Mouse (Mus musculus) hindbrain, embryonic 10.5 days (tissue): ENCODE results near the gene Nr2e1. TPM values are rescaled to one million over a fixed set of nuclear protein-coding genes. Genes with fewer than 3 reads are reported as not detected.

Experiments used
- DNase-seq: peaks from one replicate; pipeline ENCODE4 v3.0.0-alpha.2; 2017; ENCODE audit warnings: low spot score
- H3K27ac ChIP-seq: fragments of 300-500 bp; sonication (generic); 2 replicates; pipeline ENCODE4 v1.5.1; 2016; ENCODE audit warnings: mild to moderate bottlenecking, moderate library complexity
- H3K27me3 ChIP-seq: fragments of 300-500 bp; sonication (generic); 2 replicates; pipeline ENCODE4 v1.6.1; 2016; ENCODE audit warnings: mild to moderate bottlenecking; ENCODE audit not compliant: poor library complexity, insufficient read depth, severe bottlenecking
- H3K36me3 ChIP-seq: fragments of 300-500 bp; sonication (generic); 2 replicates; pipeline ENCODE4 v1.6.1; 2016; ENCODE audit warnings: mild to moderate bottlenecking, moderate library complexity
- H3K4me1 ChIP-seq: fragments of 300-500 bp; sonication (generic); replicated peaks from 2 replicates; pipeline ENCODE4 v1.6.1; 2016; ENCODE audit warnings: mild to moderate bottlenecking
- H3K4me3 ChIP-seq: fragments of 300-500 bp; sonication (generic); 2 replicates; pipeline ENCODE4 v1.5.1; 2016; ENCODE audit warnings: mild to moderate bottlenecking, moderate library complexity
- H3K9me3 ChIP-seq: fragments of 300-500 bp; sonication (generic); 2 replicates; pipeline ENCODE4 v1.6.1; 2016; ENCODE audit warnings: mild to moderate bottlenecking, moderate library complexity
- WGBS: fragments of 180-500 bp; shearing (Covaris S2); methylation state at CpG from one replicate; pipeline ENCODE4 v1.1.7; 2016; 5-methylcytosine and 5-hydroxymethylcytosine counted together
- polyA plus RNA-seq: library from polyadenylated mRNA; unstranded; fragments of >200 nt; fragmentation: Nextera tagmentation; extraction: Ambion mirVana; gene quantifications from 2 replicates; pipeline ENCODE4 v1.2.1, GENCODE M21; 2016

Nr2e1 gene
- polyA plus RNA-seq, 1 experiment from 2014 or later: 1.2 TPM

- Histone ChIP-seq H3K4me1 (no peaks in the 10 kb centered on the region), H3K36me3 (0 out of 2 replicates have a peak, but pooled peaks cover 4% of the 10 kb centered on the region), H3K27ac (no peak overlapping the region), H3K9me3 (no peaks in the 10 kb centered on the region), H3K27me3 (no peaks in the 10 kb centered on the region), H3K4me3 (no peak overlapping the region)
- WGBS: 93% methylated on average over 8 of the region's 8 CpGs
- no peak for DNase-seq
Observed at GRCm38 (mm10) chr10:42518363-42518762, 65.1 kb downstream of the Nr2e1 start.

- Histone ChIP-seq H3K4me1 (no peaks in the 10 kb centered on the region), H3K27me3 (no peaks in the 10 kb centered on the region), H3K36me3 (peaks cover 23% of the 10 kb centered on the region; the same call in 1 of the 2 replicates), H3K27ac (no peak overlapping the region), H3K9me3 (no peaks in the 10 kb centered on the region), H3K4me3 (no peak overlapping the region)
- DNase-seq: no peak
Observed at GRCm38 (mm10) chr10:42514125-42514524, 69.3 kb downstream of the Nr2e1 start.

Other genes starting within 250 kb of the Nr2e1 start
- 4.6 and 4.8 TPM in 2 replicates for gene Afg1l, start 105.1 kb downstream of the Nr2e1 start, polyA plus RNA-seq
- gene Snx3, start 81.6 kb downstream of the Nr2e1 start, polyA plus RNA-seq: 235 and 242 TPM in 2 replicates
- 15.3 and 16.1 TPM in 2 replicates for gene Ostm1, start 190 bp upstream of the Nr2e1 start, polyA plus RNA-seq
- gene Sec63, start 177.9 kb upstream of the Nr2e1 start, polyA plus RNA-seq: 23.5 and 27.1 TPM in 2 replicates